Mouse (Mus musculus): ENCODE data around the gene Ets1.

DNA sequence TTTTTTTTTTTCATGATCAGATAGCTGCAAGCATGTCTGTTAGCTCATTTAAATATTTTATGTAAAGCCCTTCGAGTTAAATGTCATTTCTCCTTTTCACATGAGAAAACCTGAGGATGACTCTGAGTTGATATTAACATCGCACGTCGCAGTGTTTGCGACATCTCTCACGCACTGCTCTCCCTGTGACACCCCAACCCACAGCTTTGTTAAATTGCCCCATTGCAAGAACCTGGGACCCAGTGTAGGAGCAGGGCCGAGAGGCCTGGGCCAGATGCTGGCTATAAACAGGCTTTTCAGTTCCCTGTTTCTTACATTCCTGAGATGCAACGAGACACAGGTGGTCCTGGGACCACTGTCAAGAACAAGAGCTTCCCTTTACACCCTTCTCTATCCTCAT, 39.7 kb upstream of the Ets1 start:
- TF ChIP-seq CTCF (IDR thresholded peaks at IDR 0.05; ENCODE audit: low read depth) (no peak), EP300 (IDR thresholded peaks at IDR 0.05; ENCODE audit: low read depth) (no peak)
